Mouse (Mus musculus): ENCODE data around the gene Gabpb2. TPM values are rescaled to one million over a fixed set of nuclear protein-coding genes. Genes with fewer than 3 reads are reported as not detected.

Gene Gabpb2
- polyA plus RNA-seq, 1 experiment from 2014 or later: 4.5 TPM

GRCm38 (mm10) chr3:95141474-95141873 lies 76.2 kb downstream of the Gabpb2 start:
- no peaks in the 10 kb centered on the region for H3K4me1 ChIP-seq (replicated peaks; ENCODE audit: insufficient read depth, low read length)
- H3K4me2 ChIP-seq (ENCODE audit: low read length): no peak overlapping the region
- 94% methylated on average over 9 of the region's 9 CpGs for WGBS
- TF ChIP-seq CTCF (IDR thresholded peaks at IDR 0.05; ENCODE audit: low read depth): no peak
- no peak overlapping the region for H3K27ac ChIP-seq
- no peak overlapping the region for H3K9ac ChIP-seq (ENCODE audit: low read depth, low read length)
- no peaks in the 10 kb centered on the region for H3K9me3 ChIP-seq (replicated peaks; ENCODE audit: low read length)
- ATAC-seq (replicated peaks; ENCODE audit: low FRiP score, low read depth) (no peak), DNase-seq (ENCODE audit: low spot score) (no peak)
- peaks cover 7% of the 10 kb centered on the region for H3K36me3 ChIP-seq (ENCODE audit: insufficient read depth, low read length)
- no peak overlapping the region for H3K4me3 ChIP-seq (replicated peaks; ENCODE audit: low read depth, low read length)
- no peaks in the 10 kb centered on the region for H3K27me3 ChIP-seq (ENCODE audit: insufficient read depth, low read length)

- Histone ChIP-seq H3K4me1 (replicated peaks; ENCODE audit: insufficient read depth, low read length) (0 out of 2 replicates have a peak, but pooled peaks cover 1% of the 10 kb centered on the region), H3K36me3 (ENCODE audit: insufficient read depth, low read length) (peaks cover 7% of the 10 kb centered on the region), H3K9me3 (replicated peaks; ENCODE audit: low read length) (no peaks in the 10 kb centered on the region), H3K27ac (no peak overlapping the region), H3K27me3 (ENCODE audit: insufficient read depth, low read length) (no peaks in the 10 kb centered on the region), H3K9ac (ENCODE audit: low read depth, low read length) (no peak overlapping the region), H3K4me2 (ENCODE audit: low read length) (no peak overlapping the region), H3K4me3 (replicated peaks; ENCODE audit: low read depth, low read length) (no peak overlapping the region)
- DNase-seq (ENCODE audit: low spot score) (no peak), ATAC-seq (replicated peaks; ENCODE audit: low FRiP score, low read depth) (no peak)
- TF ChIP-seq CTCF (IDR thresholded peaks at IDR 0.05; ENCODE audit: low read depth): no peak
- 95% methylated on average over 6 of the region's 6 CpGs for WGBS
Observed at GRCm38 (mm10) chr3:95140795-95141194, 76.9 kb downstream of the Gabpb2 start.

GRCm38 (mm10) chr3:95140289-95140595 lies 77.5 kb downstream of the Gabpb2 start:
- H3K27me3 ChIP-seq (ENCODE audit: insufficient read depth, low read length): no peaks in the 10 kb centered on the region
- H3K27ac ChIP-seq: no peak overlapping the region
- H3K9ac ChIP-seq (ENCODE audit: low read depth, low read length): no peak overlapping the region
- 70% methylated on average over 18 of the region's 18 CpGs for WGBS
- no peak for DNase-seq (ENCODE audit: low spot score)
- no peak overlapping the region for H3K4me3 ChIP-seq (replicated peaks; ENCODE audit: low read depth, low read length)
- peaks cover 7% of the 10 kb centered on the region; the same call in 1 of the 2 replicates for H3K4me1 ChIP-seq (replicated peaks; ENCODE audit: insufficient read depth, low read length)
- no peak for TF ChIP-seq CTCF (IDR thresholded peaks at IDR 0.05; ENCODE audit: low read depth)
- no peak; the same call in 1 of the 2 replicates for ATAC-seq (replicated peaks; ENCODE audit: low FRiP score, low read depth)
- no peak overlapping the region for H3K4me2 ChIP-seq (ENCODE audit: low read length)
- no peaks in the 10 kb centered on the region for H3K9me3 ChIP-seq (replicated peaks; ENCODE audit: low read length)
- peaks cover 7% of the 10 kb centered on the region for H3K36me3 ChIP-seq (ENCODE audit: insufficient read depth, low read length)

- TF ChIP-seq CTCF (IDR thresholded peaks at IDR 0.05; ENCODE audit: low read depth): no peak
- WGBS: 73% methylated on average over 25 of the region's 25 CpGs
- Histone ChIP-seq H3K27me3 (ENCODE audit: insufficient read depth, low read length) (no peaks in the 10 kb centered on the region), H3K9ac (ENCODE audit: low read depth, low read length) (no peak overlapping the region), H3K9me3 (replicated peaks; ENCODE audit: low read length) (no peaks in the 10 kb centered on the region), H3K27ac (no peak overlapping the region), H3K4me1 (replicated peaks; ENCODE audit: insufficient read depth, low read length) (peaks cover 7% of the 10 kb centered on the region; the same call in 1 of the 2 replicates), H3K4me3 (replicated peaks; ENCODE audit: low read depth, low read length) (no peak overlapping the region), H3K36me3 (ENCODE audit: insufficient read depth, low read length) (peaks cover 7% of the 10 kb centered on the region), H3K4me2 (ENCODE audit: low read length) (no peak overlapping the region)
- DNase-seq (ENCODE audit: low spot score) (no peak), ATAC-seq (replicated peaks; ENCODE audit: low FRiP score, low read depth) (peak; percentile 31; the same call in 1 of the 2 replicates)
Observed at GRCm38 (mm10) chr3:95139586-95140288, 78.0 kb downstream of the Gabpb2 start.

- H3K9me3 ChIP-seq (replicated peaks; ENCODE audit: low read length): no peaks in the 10 kb centered on the region
- 94% methylated on average over 3 of the region's 3 CpGs for WGBS
- H3K4me3 ChIP-seq (replicated peaks; ENCODE audit: low read depth, low read length): no peak overlapping the region
- H3K4me2 ChIP-seq (ENCODE audit: low read length): no peak overlapping the region
- no peak for TF ChIP-seq CTCF (IDR thresholded peaks at IDR 0.05; ENCODE audit: low read depth)
- H3K9ac ChIP-seq (ENCODE audit: low read depth, low read length): no peak overlapping the region
- DNase-seq (ENCODE audit: low spot score) (no peak), ATAC-seq (replicated peaks; ENCODE audit: low FRiP score, low read depth) (no peak)
- H3K27ac ChIP-seq: no peak overlapping the region
- H3K4me1 ChIP-seq (replicated peaks; ENCODE audit: insufficient read depth, low read length): peaks cover 12% of the 10 kb centered on the region
- no peaks in the 10 kb centered on the region for H3K27me3 ChIP-seq (ENCODE audit: insufficient read depth, low read length)
- peaks cover 7% of the 10 kb centered on the region for H3K36me3 ChIP-seq (ENCODE audit: insufficient read depth, low read length)
Observed at GRCm38 (mm10) chr3:95136336-95136735, 81.4 kb downstream of the Gabpb2 start.

GRCm38 (mm10) chr3:95135433-95136052 lies 82.2 kb downstream of the Gabpb2 start:
- H3K4me1 ChIP-seq (replicated peaks; ENCODE audit: insufficient read depth, low read length): peaks cover 12% of the 10 kb centered on the region
- H3K36me3 ChIP-seq (ENCODE audit: insufficient read depth, low read length): peaks cover 7% of the 10 kb centered on the region
- ATAC-seq (replicated peaks; ENCODE audit: low FRiP score, low read depth): no peak
- no peak for TF ChIP-seq CTCF (IDR thresholded peaks at IDR 0.05; ENCODE audit: low read depth)
- 0 out of 2 replicates have a peak overlapping the region, but pooled peaks have one; percentile 30 for H3K4me3 ChIP-seq (replicated peaks; ENCODE audit: low read depth, low read length)
- no peak overlapping the region for H3K9ac ChIP-seq (ENCODE audit: low read depth, low read length)
- H3K4me2 ChIP-seq (ENCODE audit: low read length): peak overlapping the region; percentile 53
- WGBS: 81% methylated on average over 7 of the region's 7 CpGs
- peak overlapping the region; percentile 50; the same call in 1 of the 2 replicates for H3K27ac ChIP-seq
- no peak for DNase-seq (ENCODE audit: low spot score)
- no peaks in the 10 kb centered on the region for H3K27me3 ChIP-seq (ENCODE audit: insufficient read depth, low read length)
- no peaks in the 10 kb centered on the region for H3K9me3 ChIP-seq (replicated peaks; ENCODE audit: low read length)
